Mouse (Mus musculus) cerebellum, postnatal 14 days (tissue): Measurements from ENCODE around the gene Olfr1000.
"Not testable (repeated sequence)": the region's sequence is repeated elsewhere in the genome, so short reads cannot be mapped to it uniquely, and the experiment has no call there.

Experiments used
- DNase-seq, 2 experiments: peaks; one replicate each; pipeline ENCODE4 v3.0.0; 2021; ENCODE audit warnings: mixed read lengths in 2 of 2

Gene Olfr1000

DNA sequence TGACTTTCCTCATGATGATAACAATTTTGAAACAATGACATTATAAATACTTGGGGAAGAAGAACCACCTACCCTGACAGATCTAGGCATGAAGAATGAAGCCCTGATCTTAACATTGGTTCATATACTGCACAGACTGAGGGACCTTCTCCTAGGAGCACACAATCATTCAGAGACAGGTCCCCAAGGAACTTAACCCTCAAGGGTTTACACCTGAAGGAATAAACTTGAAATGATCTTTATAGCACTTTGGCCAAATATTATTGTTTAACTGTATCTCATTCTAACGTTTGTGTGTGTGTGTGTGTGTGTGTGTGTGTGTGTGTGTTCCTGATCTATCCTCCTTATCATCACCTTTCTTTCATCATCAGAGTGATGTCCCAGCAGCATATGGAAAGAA, at the start of gene Olfr1000:
Gene Olfr1000, minus strand, starts transcription at position 101 of the 400 bp plus-strand sequence.
- DNase-seq, result no peak

- DNase-seq, result no peak
Measured at GRCm38 (mm10) chr2:85650604-85651003, 38.9 kb upstream of the Olfr1000 start, which contains the start of gene Olfr1002. Gene Olfr1002, minus strand, starts transcription at chr2:85650704.

DNA sequence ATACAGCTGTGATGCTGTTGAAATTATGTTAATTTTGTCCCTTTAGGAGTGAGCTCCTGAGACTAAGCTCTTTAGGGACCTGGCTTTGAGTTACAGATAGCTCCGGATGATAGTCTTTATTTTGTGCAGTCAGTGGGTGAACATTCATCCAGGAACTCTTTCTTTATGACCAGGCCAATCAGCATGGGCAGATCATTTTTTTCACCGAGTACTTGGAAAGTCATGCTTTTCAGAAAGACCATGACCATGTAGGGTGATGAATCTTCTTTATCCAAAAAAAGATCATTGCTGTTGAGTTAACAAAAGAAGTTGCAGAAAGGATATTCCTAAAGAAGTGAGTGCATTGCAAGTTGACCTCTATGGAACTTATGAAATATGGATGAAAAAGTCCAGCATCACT, 23.1 kb downstream of the Olfr1000 start, which contains the start of gene Olfr998:
Gene Olfr998, plus strand, starts transcription at position 301 of the 400 bp plus-strand sequence.
- not testable (repeated sequence) for DNase-seq

DNA sequence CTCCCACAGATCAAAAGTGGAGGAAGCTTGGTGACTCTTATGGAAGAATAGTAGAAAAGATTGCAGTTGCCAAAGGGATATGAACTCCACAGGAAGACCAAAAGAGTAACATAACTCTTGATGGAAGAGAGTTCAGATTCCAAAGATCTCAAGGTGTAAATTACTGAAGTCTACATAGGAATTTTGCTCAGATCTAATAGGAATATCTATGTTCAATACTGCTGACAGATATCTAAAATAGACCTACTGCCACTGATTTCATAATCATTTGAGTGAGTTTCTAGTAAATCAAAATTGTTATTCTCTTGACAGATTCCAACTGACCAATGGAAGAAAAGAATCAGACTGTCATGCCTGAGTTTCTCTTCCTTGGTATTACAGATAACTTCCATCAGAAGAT, 32.8 kb downstream of the Olfr1000 start, which contains the start of gene Olfr996:
Gene Olfr996, plus strand, starts transcription at position 301 of the 400 bp plus-strand sequence.
- DNase-seq, result no peak

DNA sequence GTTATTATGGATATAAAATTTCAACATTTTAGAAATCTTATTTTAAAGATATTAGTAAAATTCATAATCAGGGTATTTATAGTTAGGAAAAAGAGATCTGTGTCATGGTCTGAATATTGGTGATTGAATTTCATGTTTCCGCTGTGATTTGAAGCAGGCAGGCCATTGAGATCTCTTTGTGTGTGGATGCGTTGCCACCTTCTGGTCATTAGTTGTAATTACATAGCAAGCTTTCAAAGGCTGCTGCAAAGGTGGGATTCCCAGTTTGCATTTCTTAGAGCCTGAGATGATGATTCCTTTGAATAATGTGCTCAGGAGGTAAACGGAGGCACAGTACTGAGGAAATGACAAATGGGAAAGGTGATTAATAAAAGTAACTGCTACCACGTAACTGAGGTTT, 50.5 kb downstream of the Olfr1000 start:
- peak; percentile 51 to 59 for DNase-seq

DNA sequence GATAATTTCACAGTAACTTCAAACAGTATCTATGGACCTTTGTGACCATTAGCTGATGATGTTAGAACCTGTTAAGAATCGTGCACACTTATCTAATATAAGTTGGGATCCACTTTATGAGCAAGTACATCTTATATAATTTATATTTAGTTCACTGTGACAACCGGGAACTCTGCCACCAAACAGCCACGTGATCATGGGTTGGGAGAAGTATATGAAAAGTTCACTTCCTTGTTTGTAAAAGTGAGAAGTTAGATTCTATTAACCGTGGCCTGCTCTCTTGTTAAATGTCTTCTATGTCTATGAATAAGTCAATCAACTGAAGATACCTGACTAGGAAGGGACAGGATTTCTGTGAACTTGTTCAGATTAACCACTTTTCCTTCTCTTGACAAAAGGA, 51.5 kb downstream of the Olfr1000 start:
- no peak for DNase-seq
